ENCODE assay signal across 29 mouse cellular contexts in the genomic region with DNA sequence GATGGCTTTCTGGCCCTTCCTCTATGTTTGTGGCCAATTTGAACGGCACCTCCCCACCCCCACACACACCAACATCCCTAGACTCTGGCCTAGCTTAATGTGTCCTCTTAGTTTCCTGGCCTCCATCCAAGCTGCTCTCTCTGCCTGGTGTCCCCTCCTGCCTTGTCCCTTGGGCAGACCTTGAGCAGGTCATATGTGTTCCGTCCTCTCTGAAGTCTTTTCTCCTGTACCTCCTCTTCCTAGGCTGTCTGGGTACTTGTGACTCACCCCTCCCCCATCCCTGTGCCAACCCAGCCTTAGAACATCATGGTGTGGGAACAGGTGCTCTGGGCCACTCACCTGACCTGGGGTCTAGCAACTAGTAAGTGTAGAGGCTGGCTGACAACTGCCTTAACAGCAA. TPM values are rescaled to one million over a fixed set of nuclear protein-coding genes. Genes with fewer than 3 reads are reported as not detected.
DNase-seq lines count a peak whose midpoint lies in the region; ATAC-seq lines count a peak whose summit lies in the region.
"Had no signal": no experiment of that assay in that cellular context is flagged by ENCODE, and none has a peak within 500 bp of the region (broad histone marks: within the 10 kb centered on the region; RNA-seq: fewer than 3 reads in every experiment).

No protein-coding gene starts in this region.

- H3K27ac ChIP-seq in heart, embryonic 11.5 days (ENCODE audit: low read depth, low read length): no peak overlapping the region
- peak overlapping the region; percentile 77 for H3K27ac ChIP-seq in heart, embryonic 16.5 days (ENCODE audit: low read length)
- H3K27ac ChIP-seq in forebrain, embryonic 10.5 days: no peak overlapping the region
- H3K27ac ChIP-seq: embryonic facial prominence, embryonic 15.5 days; hindbrain, embryonic 15.5 days; left cerebral cortex, adult 2 months; liver, embryonic 14.5 days; midbrain, embryonic 13.5 days; stomach, postnatal 0 days had no signal

- H3K36me3 ChIP-seq in heart, embryonic 11.5 days (ENCODE audit: control insufficient read depth, insufficient read depth, low read length): no peaks in the 10 kb centered on the region
- H3K36me3 ChIP-seq in heart, embryonic 16.5 days (ENCODE audit: control insufficient read depth, insufficient read depth): no peaks in the 10 kb centered on the region
- no peaks in the 10 kb centered on the region for H3K36me3 ChIP-seq in forebrain, embryonic 10.5 days (replicated peaks)
- H3K36me3 ChIP-seq: embryonic facial prominence, embryonic 15.5 days; hindbrain, embryonic 15.5 days; midbrain, embryonic 13.5 days had no signal

- peaks cover 3% of the 10 kb centered on the region; the same call in 1 of the 2 replicates for H3K27me3 ChIP-seq in heart, embryonic 11.5 days (ENCODE audit: control insufficient read depth, insufficient read depth, low read length)
- H3K27me3 ChIP-seq in heart, embryonic 16.5 days (ENCODE audit: control insufficient read depth, insufficient read depth, low read length): no peaks in the 10 kb centered on the region
- peaks cover 20% of the 10 kb centered on the region for H3K27me3 ChIP-seq in forebrain, embryonic 10.5 days (ENCODE audit: poor library complexity, severe bottlenecking)
- H3K27me3 ChIP-seq: embryonic facial prominence, embryonic 15.5 days; midbrain, embryonic 13.5 days had no signal

- peak; percentile 57 for DNase-seq in cerebellum, adult 9-10 months
- no peak for DNase-seq in cerebellum, postnatal 36 days
- peak; percentile 67 to 72 for DNase-seq in heart, adult 18-20 months
- no peak for DNase-seq in forebrain, embryonic 10.5 days (ENCODE audit: extremely low spot score, low spot score)
- DNase-seq: cerebellum, adult 11-12 months; kidney, adult 8-10 months; kidney, postnatal 10 days; lung, embryonic 14.5 days; lung, postnatal 36 days; thymus, adult 2 months had no signal

- no peak overlapping the region for H3K4me2 ChIP-seq in heart, embryonic 11.5 days
- no peak overlapping the region for H3K4me2 ChIP-seq in heart, embryonic 16.5 days (ENCODE audit: low read depth, low read length)
- H3K4me2 ChIP-seq: embryonic facial prominence, embryonic 15.5 days; hindbrain, embryonic 15.5 days; lung, embryonic 14.5 days; midbrain, embryonic 13.5 days had no signal

- 72% methylated on average over 2 of the region's 2 CpGs for WGBS in heart, embryonic 11.5 days (ENCODE audit: insufficient replicate concordance)
- WGBS in heart, embryonic 16.5 days: 38% methylated on average over 2 of the region's 2 CpGs
- WGBS in forebrain, embryonic 10.5 days: 92% methylated on average over 2 of the region's 2 CpGs

- H3K9me3 ChIP-seq in heart, embryonic 11.5 days (replicated peaks; ENCODE audit: control insufficient read depth, low read length): no peaks in the 10 kb centered on the region
- no peaks in the 10 kb centered on the region for H3K9me3 ChIP-seq in heart, embryonic 16.5 days (replicated peaks; ENCODE audit: control insufficient read depth, low read length)
- no peaks in the 10 kb centered on the region for H3K9me3 ChIP-seq in forebrain, embryonic 10.5 days
- H3K9me3 ChIP-seq: embryonic facial prominence, embryonic 15.5 days; hindbrain, embryonic 15.5 days; megakaryocyte, embryonic 14.5 days; midbrain, embryonic 13.5 days had no signal

- ATAC-seq in heart, embryonic 11.5 days (replicated peaks; ENCODE audit: insufficient number of reproducible peaks, low FRiP score, low TSS enrichment): no peak
- no peak for ATAC-seq in heart, embryonic 16.5 days (replicated peaks; ENCODE audit: extremely low read depth, insufficient read depth, low FRiP score)
- ATAC-seq in frontal cortex, adult (ENCODE audit: low TSS enrichment): no peak
- ATAC-seq: forebrain, embryonic 16.5 days; midbrain, embryonic 13.5 days had no signal

- H3K9ac ChIP-seq in heart, embryonic 11.5 days (ENCODE audit: low read depth, low read length): no peak overlapping the region
- no peak overlapping the region; the same call in 1 of the 2 replicates for H3K9ac ChIP-seq in heart, embryonic 16.5 days (ENCODE audit: low read length)
- H3K9ac ChIP-seq: embryonic facial prominence, embryonic 15.5 days; hindbrain, embryonic 15.5 days; liver, embryonic 14.5 days; lung, embryonic 14.5 days; midbrain, embryonic 13.5 days had no signal

- H3K4me3 ChIP-seq in heart, embryonic 11.5 days (ENCODE audit: low read depth, low read length): no peak overlapping the region
- no peak overlapping the region for H3K4me3 ChIP-seq in heart, embryonic 16.5 days (ENCODE audit: low read length)
- H3K4me3 ChIP-seq in forebrain, embryonic 10.5 days: no peak overlapping the region
- H3K4me3 ChIP-seq: embryonic facial prominence, embryonic 15.5 days; hindbrain, embryonic 15.5 days; left cerebral cortex, adult 2 months; megakaryocyte, embryonic 14.5 days; midbrain, embryonic 13.5 days had no signal

- H3K4me1 ChIP-seq in heart, embryonic 11.5 days (ENCODE audit: control insufficient read depth, insufficient read depth, low read length): peaks cover 31% of the 10 kb centered on the region
- H3K4me1 ChIP-seq in heart, embryonic 16.5 days (ENCODE audit: control insufficient read depth, insufficient read depth, low read length): peaks cover 35% of the 10 kb centered on the region
- H3K4me1 ChIP-seq in forebrain, embryonic 10.5 days: peaks cover 29% of the 10 kb centered on the region

RNA-seq across cellular contexts. Expression of gene Sgca, which starts 1.2 kb away (rescaled TPM):
- 100 to 1,000 TPM; 182 to 184 TPM for total RNA-seq in heart, adult 18-20 months (2021)
- 24.7 and 25.3 TPM in 2 replicates for polyA plus RNA-seq in heart, embryonic 11.5 days (2014; fragmentation: Nextera tagmentation; extraction: Ambion mirVana)
- 27.9 and 29.4 TPM in 2 replicates for polyA plus RNA-seq in heart, embryonic 16.5 days (2015; fragmentation: Nextera tagmentation; extraction: Ambion mirVana)
- not detected in 2 replicates for polyA plus RNA-seq in forebrain, embryonic 10.5 days (2016; fragmentation: Nextera tagmentation; extraction: Ambion mirVana)
- total RNA-seq: common myeloid progenitor, adult 5-6 weeks; ES-E14; monocyte, adult 5-6 weeks; neutrophil, adult 5-6 weeks had no signal
- polyA plus RNA-seq: intestine, embryonic 14.5 days; liver, embryonic 14.5 days; lung, embryonic 14.5 days had no signal

RNA-seq across cellular contexts. Expression of gene Hils1, which starts 7.6 kb away (rescaled TPM):
- not detected for total RNA-seq in heart, adult 18-20 months (2021)
- 0.24 TPM in 1 of 2 replicates, not detected in the other for polyA plus RNA-seq in heart, embryonic 11.5 days (2014; fragmentation: Nextera tagmentation; extraction: Ambion mirVana)
- polyA plus RNA-seq in heart, embryonic 16.5 days (2015; fragmentation: Nextera tagmentation; extraction: Ambion mirVana): 0.33 TPM in 1 of 2 replicates, not detected in the other
- not detected in 2 replicates for polyA plus RNA-seq in forebrain, embryonic 10.5 days (2016; fragmentation: Nextera tagmentation; extraction: Ambion mirVana)
- total RNA-seq: adrenal gland, postnatal 4 days; common myeloid progenitor, adult 5-6 weeks; ES-E14; layer of hippocampus, postnatal 10 days; left cerebral cortex, adult 2 months; left cerebral cortex, postnatal 36 days; neutrophil, adult 5-6 weeks had no signal
- polyA plus RNA-seq: forebrain, embryonic 16.5 days; hindbrain, embryonic 15.5 days; intestine, embryonic 14.5 days; liver, embryonic 14.5 days; lung, embryonic 14.5 days; midbrain, embryonic 13.5 days; stomach, postnatal 0 days had no signal

RNA-seq across cellular contexts. Expression of gene Ppp1r9b, which starts 15.9 kb away (rescaled TPM):
- total RNA-seq in heart, adult 18-20 months (2021): 10 to 100 TPM; 44.8 to 47.2 TPM
- polyA plus RNA-seq in heart, embryonic 11.5 days (2014; fragmentation: Nextera tagmentation; extraction: Ambion mirVana): 11.4 and 16.3 TPM in 2 replicates
- polyA plus RNA-seq in heart, embryonic 16.5 days (2015; fragmentation: Nextera tagmentation; extraction: Ambion mirVana): 5.8 and 6.4 TPM in 2 replicates
- 8.7 and 10.7 TPM in 2 replicates for polyA plus RNA-seq in forebrain, embryonic 10.5 days (2016; fragmentation: Nextera tagmentation; extraction: Ambion mirVana)

RNA-seq across cellular contexts. Expression of gene Samd14, which starts 34.7 kb away (rescaled TPM):
- 1 to 10 TPM; 1.1 to 1.9 TPM for total RNA-seq in heart, adult 18-20 months (2021)
- polyA plus RNA-seq in heart, embryonic 11.5 days (2014; fragmentation: Nextera tagmentation; extraction: Ambion mirVana): 16.0 and 16.3 TPM in 2 replicates
- polyA plus RNA-seq in heart, embryonic 16.5 days (2015; fragmentation: Nextera tagmentation; extraction: Ambion mirVana): 8.6 and 9.0 TPM in 2 replicates
- polyA plus RNA-seq in forebrain, embryonic 10.5 days (2016; fragmentation: Nextera tagmentation; extraction: Ambion mirVana): 35.8 and 36.7 TPM in 2 replicates

RNA-seq across cellular contexts. Expression of gene Col1a1, which starts 38.9 kb away (rescaled TPM):
- 10 to 100 TPM; 43.0 to 53.3 TPM for total RNA-seq in heart, adult 18-20 months (2021)
- polyA plus RNA-seq in heart, embryonic 11.5 days (2014; fragmentation: Nextera tagmentation; extraction: Ambion mirVana): 129 and 157 TPM in 2 replicates
- 669 and 799 TPM in 2 replicates for polyA plus RNA-seq in heart, embryonic 16.5 days (2015; fragmentation: Nextera tagmentation; extraction: Ambion mirVana)
- 62.2 and 65.3 TPM in 2 replicates for polyA plus RNA-seq in forebrain, embryonic 10.5 days (2016; fragmentation: Nextera tagmentation; extraction: Ambion mirVana)
- total RNA-seq: common myeloid progenitor, adult 5-6 weeks; monocyte, adult 5-6 weeks; neutrophil, adult 5-6 weeks had no signal

Comparison
In these comparisons a context has a peak if more than half of its experiments do, and no peak if none do; other contexts are left out.
1. DNase-seq: peak in cerebellum, adult 9-10 months (single experiment) and heart, adult 18-20 months (2 of 2); none in cerebellum, postnatal 36 days (0 of 2) and forebrain, embryonic 10.5 days (single experiment).
2. RNA of gene Sgca, which starts 1.2 kb away (polyA plus RNA-seq): 27.9 to 29.4 TPM in heart, embryonic 16.5 days and 24.7 to 25.3 TPM in heart, embryonic 11.5 days; not detected in forebrain, embryonic 10.5 days; every median in the first group is over 10 times any median in the second.